Mouse (Mus musculus): ENCODE measurements around the gene Gmnn. TPM values are rescaled to one million over a fixed set of nuclear protein-coding genes. Genes with fewer than 3 reads are reported as not detected.

Gene Gmnn
- polyA plus RNA-seq, 1 experiment from 2014 or later = 20.6 TPM

GRCm38 (mm10) chr13:24798686-24799085 is 37.0 kb upstream of the Gmnn start:
- DNase-seq (ENCODE audit: low spot score) = no peak
- no peaks in the 10 kb centered on the region for H3K9me3 ChIP-seq (ENCODE audit: control insufficient read depth, low read length)
- no peak for ATAC-seq (ENCODE audit: low FRiP score)
- H3K4me3 ChIP-seq (replicated peaks; ENCODE audit: low read length) = no peak overlapping the region
- H3K27ac ChIP-seq = no peak overlapping the region
- no peaks in the 10 kb centered on the region for H3K27me3 ChIP-seq (ENCODE audit: control insufficient read depth, insufficient read depth, low read length)
- H3K9ac ChIP-seq = no peak overlapping the region
- H3K4me1 ChIP-seq (replicated peaks; ENCODE audit: control insufficient read depth, insufficient read depth, low read length) = peaks cover 19% of the 10 kb centered on the region
- 97% methylated on average over 4 of the region's 4 CpGs for WGBS
- H3K36me3 ChIP-seq (replicated peaks; ENCODE audit: control insufficient read depth, insufficient read depth) = no peaks in the 10 kb centered on the region
- H3K4me2 ChIP-seq (replicated peaks) = no peak overlapping the region

DNA sequence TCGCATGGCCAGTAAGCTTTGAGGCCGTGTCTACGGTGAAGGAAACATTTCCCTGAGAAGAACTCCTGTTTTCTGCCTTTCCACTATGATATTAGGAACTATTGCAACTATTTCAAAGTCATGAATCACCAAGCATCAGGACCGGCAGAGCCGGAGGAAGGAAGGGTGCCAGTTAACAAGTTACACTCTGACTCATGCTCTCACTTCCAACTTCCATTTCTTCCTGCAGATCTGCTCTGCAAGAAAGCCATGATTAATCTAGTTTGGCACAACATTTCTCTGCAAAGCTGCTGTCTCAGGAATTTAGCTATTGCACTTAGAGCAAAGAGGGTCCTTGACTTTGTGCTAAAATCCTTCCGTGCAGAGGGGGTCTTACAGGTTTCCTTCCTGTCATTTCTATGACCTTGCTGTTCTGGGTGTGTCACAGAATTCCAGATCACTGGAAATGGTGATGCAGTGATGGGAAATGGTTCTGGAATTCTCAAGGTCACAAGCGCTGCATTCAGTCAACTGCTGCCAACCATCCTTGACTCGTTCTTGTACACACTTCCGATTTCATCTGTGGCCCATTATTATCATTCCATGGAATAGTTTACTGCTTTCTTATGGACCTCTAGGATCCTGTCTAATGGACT is 30.8 kb upstream of the Gmnn start:
- 94% methylated on average over 9 of the region's 9 CpGs for WGBS
- no peak overlapping the region for H3K4me3 ChIP-seq (replicated peaks; ENCODE audit: low read length)
- H3K9me3 ChIP-seq (ENCODE audit: control insufficient read depth, low read length) = no peaks in the 10 kb centered on the region
- DNase-seq (ENCODE audit: low spot score) (no peak), ATAC-seq (ENCODE audit: low FRiP score) (no peak)
- H3K36me3 ChIP-seq (replicated peaks; ENCODE audit: control insufficient read depth, insufficient read depth) = no peaks in the 10 kb centered on the region
- no peak overlapping the region for H3K4me2 ChIP-seq (replicated peaks)
- no peaks in the 10 kb centered on the region for H3K4me1 ChIP-seq (replicated peaks; ENCODE audit: control insufficient read depth, insufficient read depth, low read length)
- no peak overlapping the region for H3K9ac ChIP-seq
- H3K27me3 ChIP-seq (ENCODE audit: control insufficient read depth, insufficient read depth, low read length) = no peaks in the 10 kb centered on the region
- no peak overlapping the region for H3K27ac ChIP-seq

GRCm38 (mm10) chr13:24791349-24791748 is 29.6 kb upstream of the Gmnn start:
- no peak for DNase-seq (ENCODE audit: low spot score)
- WGBS = 73% methylated on average over 2 of the region's 2 CpGs

GRCm38 (mm10) chr13:24787477-24787876 is 25.8 kb upstream of the Gmnn start:
- 91% methylated on average over 5 of the region's 5 CpGs for WGBS
- Histone ChIP-seq H3K36me3 (replicated peaks; ENCODE audit: control insufficient read depth, insufficient read depth) (no peaks in the 10 kb centered on the region), H3K4me2 (replicated peaks) (no peak overlapping the region), H3K4me3 (replicated peaks; ENCODE audit: low read length) (no peak overlapping the region), H3K27ac (no peak overlapping the region), H3K27me3 (ENCODE audit: control insufficient read depth, insufficient read depth, low read length) (no peaks in the 10 kb centered on the region), H3K9ac (no peak overlapping the region), H3K4me1 (replicated peaks; ENCODE audit: control insufficient read depth, insufficient read depth, low read length) (no peaks in the 10 kb centered on the region), H3K9me3 (ENCODE audit: control insufficient read depth, low read length) (no peaks in the 10 kb centered on the region)
- DNase-seq (ENCODE audit: low spot score) = no peak
- no peak for ATAC-seq (ENCODE audit: low FRiP score)

More at GRCm38 (mm10) chr13:24791349-24791748, 29.6 kb upstream of the Gmnn start:
- Histone ChIP-seq H3K9me3 (ENCODE audit: control insufficient read depth, low read length) (no peaks in the 10 kb centered on the region), H3K4me3 (replicated peaks; ENCODE audit: low read length) (no peak overlapping the region), H3K4me2 (replicated peaks) (no peak overlapping the region), H3K9ac (no peak overlapping the region), H3K27ac (no peak overlapping the region), H3K36me3 (replicated peaks; ENCODE audit: control insufficient read depth, insufficient read depth) (no peaks in the 10 kb centered on the region), H3K4me1 (replicated peaks; ENCODE audit: control insufficient read depth, insufficient read depth, low read length) (no peaks in the 10 kb centered on the region), H3K27me3 (ENCODE audit: control insufficient read depth, insufficient read depth, low read length) (no peaks in the 10 kb centered on the region)
- ATAC-seq (ENCODE audit: low FRiP score) = no peak

GRCm38 (mm10) chr13:24786014-24786490 is 24.3 kb upstream of the Gmnn start:
- Histone ChIP-seq H3K9ac (no peak overlapping the region), H3K9me3 (ENCODE audit: control insufficient read depth, low read length) (no peaks in the 10 kb centered on the region), H3K27me3 (ENCODE audit: control insufficient read depth, insufficient read depth, low read length) (no peaks in the 10 kb centered on the region), H3K4me3 (replicated peaks; ENCODE audit: low read length) (no peak overlapping the region), H3K36me3 (replicated peaks; ENCODE audit: control insufficient read depth, insufficient read depth) (no peaks in the 10 kb centered on the region), H3K4me1 (replicated peaks; ENCODE audit: control insufficient read depth, insufficient read depth, low read length) (0 out of 2 replicates have a peak, but pooled peaks cover 4% of the 10 kb centered on the region), H3K4me2 (replicated peaks) (no peak overlapping the region), H3K27ac (no peak overlapping the region)
- 49% methylated on average over 11 of the region's 11 CpGs for WGBS
- ATAC-seq (ENCODE audit: low FRiP score) (no peak), DNase-seq (ENCODE audit: low spot score) (no peak)

GRCm38 (mm10) chr13:24781916-24782315 is 20.2 kb upstream of the Gmnn start:
- no peak overlapping the region for H3K4me3 ChIP-seq (replicated peaks; ENCODE audit: low read length)
- H3K9me3 ChIP-seq (ENCODE audit: control insufficient read depth, low read length) = no peaks in the 10 kb centered on the region
- H3K36me3 ChIP-seq (replicated peaks; ENCODE audit: control insufficient read depth, insufficient read depth) = no peaks in the 10 kb centered on the region
- DNase-seq (ENCODE audit: low spot score) (no peak), ATAC-seq (ENCODE audit: low FRiP score) (no peak)
- 0 out of 2 replicates have a peak, but pooled peaks cover 4% of the 10 kb centered on the region for H3K4me1 ChIP-seq (replicated peaks; ENCODE audit: control insufficient read depth, insufficient read depth, low read length)
- H3K27me3 ChIP-seq (ENCODE audit: control insufficient read depth, insufficient read depth, low read length) = no peaks in the 10 kb centered on the region
- H3K4me2 ChIP-seq (replicated peaks) = no peak overlapping the region
- WGBS = 58% methylated on average over 5 of the region's 5 CpGs
- no peak overlapping the region for H3K9ac ChIP-seq
- no peak overlapping the region for H3K27ac ChIP-seq

- no peak overlapping the region for H3K4me2 ChIP-seq (replicated peaks)
- WGBS = 88% methylated on average over 8 of the region's 8 CpGs
Measured at GRCm38 (mm10) chr13:24778706-24779380, 17.1 kb upstream of the Gmnn start.

DNA sequence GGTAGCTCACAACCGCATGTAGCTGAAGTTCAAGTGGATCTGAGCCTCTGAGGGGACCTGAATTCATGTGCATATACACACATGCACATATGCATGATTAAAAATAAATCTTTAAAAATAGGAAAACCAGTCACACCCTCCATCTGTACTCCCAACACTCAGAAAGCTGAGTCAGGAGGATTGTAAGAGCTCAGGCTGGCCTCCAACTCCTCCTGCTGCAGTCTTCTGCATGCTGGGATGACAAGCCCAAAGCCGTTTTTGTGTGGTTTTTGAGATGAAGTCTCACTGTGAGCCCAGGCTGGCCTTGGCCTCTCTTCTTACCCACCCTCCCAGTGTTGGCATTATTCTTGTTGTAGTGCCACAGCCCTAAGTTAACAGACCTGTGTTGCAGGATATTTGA is 16.3 kb upstream of the Gmnn start:
- Histone ChIP-seq H3K9me3 (ENCODE audit: control insufficient read depth, low read length) (no peaks in the 10 kb centered on the region), H3K27me3 (ENCODE audit: control insufficient read depth, insufficient read depth, low read length) (no peaks in the 10 kb centered on the region), H3K27ac (no peak overlapping the region), H3K4me1 (replicated peaks; ENCODE audit: control insufficient read depth, insufficient read depth, low read length) (0 out of 2 replicates have a peak, but pooled peaks cover 4% of the 10 kb centered on the region), H3K36me3 (replicated peaks; ENCODE audit: control insufficient read depth, insufficient read depth) (no peaks in the 10 kb centered on the region), H3K4me3 (replicated peaks; ENCODE audit: low read length) (no peak overlapping the region), H3K9ac (no peak overlapping the region), H3K4me2 (replicated peaks) (no peak overlapping the region)
- no peak for ATAC-seq (ENCODE audit: low FRiP score)
- no peak for DNase-seq (ENCODE audit: low spot score)
- 85% methylated on average over 2 of the region's 2 CpGs for WGBS

More at GRCm38 (mm10) chr13:24778706-24779380, 17.1 kb upstream of the Gmnn start:
- H3K27me3 ChIP-seq (ENCODE audit: control insufficient read depth, insufficient read depth, low read length) = no peaks in the 10 kb centered on the region
- no peak overlapping the region for H3K9ac ChIP-seq
- no peaks in the 10 kb centered on the region for H3K9me3 ChIP-seq (ENCODE audit: control insufficient read depth, low read length)
- no peak for DNase-seq (ENCODE audit: low spot score)
- H3K4me1 ChIP-seq (replicated peaks; ENCODE audit: control insufficient read depth, insufficient read depth, low read length) = 0 out of 2 replicates have a peak, but pooled peaks cover 4% of the 10 kb centered on the region
- H3K4me3 ChIP-seq (replicated peaks; ENCODE audit: low read length) = no peak overlapping the region
- H3K27ac ChIP-seq = no peak overlapping the region
- no peak for ATAC-seq (ENCODE audit: low FRiP score)
- no peaks in the 10 kb centered on the region for H3K36me3 ChIP-seq (replicated peaks; ENCODE audit: control insufficient read depth, insufficient read depth)

GRCm38 (mm10) chr13:24776146-24776844 is 14.6 kb upstream of the Gmnn start:
- no peak overlapping the region for H3K4me3 ChIP-seq (replicated peaks; ENCODE audit: low read length)
- no peak overlapping the region for H3K4me2 ChIP-seq (replicated peaks)
- DNase-seq (ENCODE audit: low spot score) = peak; percentile 72
- H3K9me3 ChIP-seq (ENCODE audit: control insufficient read depth, low read length) = no peaks in the 10 kb centered on the region
- H3K36me3 ChIP-seq (replicated peaks; ENCODE audit: control insufficient read depth, insufficient read depth) = no peaks in the 10 kb centered on the region
- H3K9ac ChIP-seq = no peak overlapping the region
- H3K4me1 ChIP-seq (replicated peaks; ENCODE audit: control insufficient read depth, insufficient read depth, low read length) = no peaks in the 10 kb centered on the region
- H3K27me3 ChIP-seq (ENCODE audit: control insufficient read depth, insufficient read depth, low read length) = no peaks in the 10 kb centered on the region
- ATAC-seq (ENCODE audit: low FRiP score) = no peak
- WGBS = 57% methylated on average over 7 of the region's 7 CpGs
- no peak overlapping the region for H3K27ac ChIP-seq
